Mouse (Mus musculus): ENCODE measurements around the gene Stard7. TPM values are rescaled to one million over a fixed set of nuclear protein-coding genes. Genes with fewer than 3 reads are reported as not detected.

Gene Stard7
- polyA plus RNA-seq (2016; fragmentation: Nextera tagmentation; extraction: Ambion mirVana), result 85.6 and 88.1 TPM in 2 replicates

- peaks cover 17% of the 10 kb centered on the region for H3K4me1 ChIP-seq
- no peaks in the 10 kb centered on the region for H3K9me3 ChIP-seq
- WGBS, result under 1% methylated on average over 49 of the region's 49 CpGs
- H3K36me3 ChIP-seq (replicated peaks), result peaks cover 12% of the 10 kb centered on the region
- DNase-seq (ENCODE audit: extremely low spot score, low spot score), result peak; percentile 96
- H3K27ac ChIP-seq, result peak within 1 kb of the TSS; percentile 98
- H3K4me3 ChIP-seq, result peak within 1 kb of the TSS; percentile 99
- H3K27me3 ChIP-seq (ENCODE audit: poor library complexity, severe bottlenecking), result no peaks in the 10 kb centered on the region
These were observed at the start of gene Stard7 for GRCm38 (mm10) chr2:127269491-127270299. TSS of gene Stard7 (plus strand) at chr2:127270218.

GRCm38 (mm10) chr2:127225261-127225660 lies 44.8 kb upstream of the Stard7 start:
- Histone ChIP-seq H3K4me1 (no peaks in the 10 kb centered on the region), H3K9me3 (peaks cover 11% of the 10 kb centered on the region; the same call in 1 of the 2 replicates), H3K27me3 (ENCODE audit: poor library complexity, severe bottlenecking) (no peaks in the 10 kb centered on the region), H3K36me3 (replicated peaks) (peaks cover 100% of the 10 kb centered on the region), H3K27ac (no peak overlapping the region), H3K4me3 (no peak overlapping the region)
- no peak for DNase-seq (ENCODE audit: extremely low spot score, low spot score)
- WGBS, result 98% methylated on average over 3 of the region's 3 CpGs

GRCm38 (mm10) chr2:127237897-127238610 lies 32.0 kb upstream of the Stard7 start:
- H3K9me3 ChIP-seq, result no peaks in the 10 kb centered on the region
- H3K4me3 ChIP-seq, result no peak overlapping the region
- H3K36me3 ChIP-seq (replicated peaks), result peaks cover 100% of the 10 kb centered on the region
- no peak overlapping the region for H3K27ac ChIP-seq
- no peaks in the 10 kb centered on the region for H3K4me1 ChIP-seq
- no peak for DNase-seq (ENCODE audit: extremely low spot score, low spot score)
- no peaks in the 10 kb centered on the region for H3K27me3 ChIP-seq (ENCODE audit: poor library complexity, severe bottlenecking)
- WGBS, result 96% methylated on average over 11 of the region's 11 CpGs

GRCm38 (mm10) chr2:127240065-127240464 lies 30.0 kb upstream of the Stard7 start:
- WGBS, result 94% methylated on average over 2 of the region's 2 CpGs
- no peaks in the 10 kb centered on the region for H3K9me3 ChIP-seq
- no peak overlapping the region for H3K4me3 ChIP-seq
- no peaks in the 10 kb centered on the region for H3K27me3 ChIP-seq (ENCODE audit: poor library complexity, severe bottlenecking)
- peaks cover 99% of the 10 kb centered on the region for H3K36me3 ChIP-seq (replicated peaks)
- H3K4me1 ChIP-seq, result no peaks in the 10 kb centered on the region
- no peak overlapping the region for H3K27ac ChIP-seq
- no peak for DNase-seq (ENCODE audit: extremely low spot score, low spot score)

DNA sequence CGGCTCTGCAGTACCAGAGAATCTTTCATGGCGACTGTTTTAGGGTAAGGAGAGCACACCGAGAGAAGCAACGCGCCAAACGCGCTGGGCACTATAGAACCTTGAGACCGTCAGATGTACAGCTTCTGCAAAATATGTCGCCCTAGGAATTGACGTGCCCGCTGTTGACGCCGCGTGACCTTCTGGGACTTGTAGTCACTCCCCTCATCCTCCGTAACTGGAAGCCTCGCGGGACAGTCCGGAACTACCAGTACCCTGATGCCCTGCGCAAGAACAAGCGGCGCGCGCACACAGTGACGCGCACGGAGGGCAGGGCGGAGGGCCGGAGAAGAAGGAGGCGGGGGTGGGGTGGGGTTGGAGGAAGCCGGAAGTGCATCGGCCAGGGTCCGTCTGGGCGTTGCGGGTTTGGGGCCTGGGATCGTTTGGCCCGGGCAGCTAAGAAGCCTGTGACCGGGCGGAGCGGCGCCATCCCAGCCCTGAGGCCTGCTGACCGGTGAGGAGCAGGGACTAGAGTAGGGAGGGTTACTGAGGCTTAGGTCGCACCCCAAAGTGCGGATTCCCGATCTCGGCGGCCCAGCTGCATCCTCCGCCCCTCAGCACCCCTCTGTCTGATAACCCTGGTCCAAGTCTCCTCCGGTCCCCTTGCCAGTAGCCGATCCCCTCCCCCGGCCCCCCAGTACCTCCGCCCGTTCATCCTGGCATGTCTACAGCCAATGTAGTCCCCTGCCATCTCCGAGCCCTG lies 22.3 kb upstream of the Stard7 start, which contains the start of the genes Ciao1 and Tmem127:
Gene Ciao1, minus strand, starts transcription at position 225 of the 742 bp plus-strand sequence.
Gene Tmem127, plus strand, starts transcription at position 317 of the 742 bp plus-strand sequence.
- H3K9me3 ChIP-seq, result no peaks in the 10 kb centered on the region
- H3K4me1 ChIP-seq, result peaks cover 27% of the 10 kb centered on the region
- peaks cover 50% of the 10 kb centered on the region for H3K36me3 ChIP-seq (replicated peaks)
- no peaks in the 10 kb centered on the region for H3K27me3 ChIP-seq (ENCODE audit: poor library complexity, severe bottlenecking)
- H3K27ac ChIP-seq, result peak within 1 kb of the TSS; percentile 86
- DNase-seq (ENCODE audit: extremely low spot score, low spot score), result peak; percentile 99
- peak within 1 kb of the TSS; percentile 98 for H3K4me3 ChIP-seq
- under 1% methylated on average over 53 of the region's 53 CpGs for WGBS

- Histone ChIP-seq H3K27me3 (ENCODE audit: poor library complexity, severe bottlenecking) (no peaks in the 10 kb centered on the region), H3K27ac (peak overlapping the region; percentile 86), H3K36me3 (replicated peaks) (peaks cover 43% of the 10 kb centered on the region), H3K4me3 (peak overlapping the region; percentile 98), H3K9me3 (no peaks in the 10 kb centered on the region), H3K4me1 (peaks cover 27% of the 10 kb centered on the region)
- WGBS, result under 1% methylated on average over 39 of the region's 39 CpGs
- peak; percentile 41 for DNase-seq (ENCODE audit: extremely low spot score, low spot score)
These were observed 21.5 kb upstream of the Stard7 start for GRCm38 (mm10) chr2:127248334-127249004.

- H3K27me3 ChIP-seq (ENCODE audit: poor library complexity, severe bottlenecking), result no peaks in the 10 kb centered on the region
- 91% methylated on average over 9 of the region's 9 CpGs for WGBS
- peaks cover 27% of the 10 kb centered on the region for H3K4me1 ChIP-seq
- H3K4me3 ChIP-seq, result no peak overlapping the region
- no peaks in the 10 kb centered on the region for H3K9me3 ChIP-seq
- no peak for DNase-seq (ENCODE audit: extremely low spot score, low spot score)
- H3K27ac ChIP-seq, result no peak overlapping the region
- peaks cover 25% of the 10 kb centered on the region for H3K36me3 ChIP-seq (replicated peaks)
These were observed 19.6 kb upstream of the Stard7 start for GRCm38 (mm10) chr2:127250291-127251008.

GRCm38 (mm10) chr2:127251457-127251856 lies 18.6 kb upstream of the Stard7 start:
- Histone ChIP-seq H3K4me1 (peaks cover 23% of the 10 kb centered on the region), H3K27ac (no peak overlapping the region), H3K36me3 (replicated peaks) (peaks cover 23% of the 10 kb centered on the region), H3K27me3 (ENCODE audit: poor library complexity, severe bottlenecking) (no peaks in the 10 kb centered on the region), H3K4me3 (no peak overlapping the region), H3K9me3 (no peaks in the 10 kb centered on the region)
- no peak for DNase-seq (ENCODE audit: extremely low spot score, low spot score)
- 90% methylated on average over 3 of the region's 3 CpGs for WGBS

DNA sequence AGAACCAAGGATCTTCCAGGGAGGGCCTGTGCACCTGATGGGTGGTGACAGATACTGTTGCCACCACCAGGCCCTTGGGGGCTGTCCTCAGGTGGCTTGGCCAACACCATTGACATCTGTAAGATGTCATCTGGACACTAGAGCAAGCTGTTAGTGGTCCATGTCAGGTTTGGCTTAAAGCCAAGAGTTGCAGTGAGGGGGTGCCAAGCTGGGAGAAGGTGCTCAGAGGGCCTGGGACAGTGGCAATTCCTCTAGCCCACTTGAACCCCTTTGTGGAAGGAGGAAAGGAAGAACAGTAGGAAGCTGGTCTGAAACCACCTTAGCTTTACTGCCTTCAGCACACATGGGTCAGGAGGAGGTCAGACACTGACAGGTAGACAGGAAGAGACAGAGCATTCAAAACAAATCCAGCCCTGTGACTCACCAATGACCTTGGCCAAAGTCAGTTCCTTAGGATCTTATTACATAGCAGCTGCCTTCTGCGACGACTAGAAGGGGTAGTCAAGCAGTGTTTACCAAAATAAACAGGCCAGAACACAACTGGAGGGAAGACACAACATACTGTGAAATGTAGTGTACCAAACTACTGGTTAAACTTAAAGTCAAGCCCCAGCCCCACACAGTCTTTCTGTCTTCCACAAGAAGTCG lies 18.0 kb upstream of the Stard7 start:
- Histone ChIP-seq H3K36me3 (replicated peaks) (peaks cover 28% of the 10 kb centered on the region), H3K27ac (no peak overlapping the region), H3K4me1 (peaks cover 18% of the 10 kb centered on the region), H3K4me3 (no peak overlapping the region), H3K9me3 (no peaks in the 10 kb centered on the region), H3K27me3 (ENCODE audit: poor library complexity, severe bottlenecking) (no peaks in the 10 kb centered on the region)
- no peak for DNase-seq (ENCODE audit: extremely low spot score, low spot score)
- WGBS, result 82% methylated on average over 3 of the region's 3 CpGs

DNA sequence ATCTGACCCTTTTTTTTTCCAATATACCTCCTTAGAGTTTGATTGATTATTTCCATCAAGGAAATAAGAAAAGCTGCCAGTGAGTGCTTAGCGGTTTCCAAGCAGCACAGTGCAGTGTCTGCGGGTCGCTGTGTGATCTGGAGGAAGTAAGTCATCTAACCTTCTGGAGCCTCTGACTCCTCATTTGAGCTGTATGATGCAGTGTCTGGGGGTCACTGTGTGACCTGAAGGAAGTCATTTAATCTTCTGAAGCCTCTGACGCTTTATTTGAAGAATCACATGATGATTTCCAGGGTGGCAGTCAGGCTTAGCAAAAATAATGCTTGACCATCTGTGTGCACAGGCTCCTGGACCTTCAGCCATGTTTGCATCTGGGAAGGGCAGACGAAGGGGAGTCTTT lies 17.2 kb upstream of the Stard7 start:
- peaks cover 36% of the 10 kb centered on the region for H3K36me3 ChIP-seq (replicated peaks)
- H3K27ac ChIP-seq, result no peak overlapping the region
- no peak for DNase-seq (ENCODE audit: extremely low spot score, low spot score)
- 91% methylated on average over 5 of the region's 5 CpGs for WGBS
- peaks cover 14% of the 10 kb centered on the region for H3K4me1 ChIP-seq
- H3K4me3 ChIP-seq, result no peak overlapping the region
- H3K27me3 ChIP-seq (ENCODE audit: poor library complexity, severe bottlenecking), result no peaks in the 10 kb centered on the region
- no peaks in the 10 kb centered on the region for H3K9me3 ChIP-seq

DNA sequence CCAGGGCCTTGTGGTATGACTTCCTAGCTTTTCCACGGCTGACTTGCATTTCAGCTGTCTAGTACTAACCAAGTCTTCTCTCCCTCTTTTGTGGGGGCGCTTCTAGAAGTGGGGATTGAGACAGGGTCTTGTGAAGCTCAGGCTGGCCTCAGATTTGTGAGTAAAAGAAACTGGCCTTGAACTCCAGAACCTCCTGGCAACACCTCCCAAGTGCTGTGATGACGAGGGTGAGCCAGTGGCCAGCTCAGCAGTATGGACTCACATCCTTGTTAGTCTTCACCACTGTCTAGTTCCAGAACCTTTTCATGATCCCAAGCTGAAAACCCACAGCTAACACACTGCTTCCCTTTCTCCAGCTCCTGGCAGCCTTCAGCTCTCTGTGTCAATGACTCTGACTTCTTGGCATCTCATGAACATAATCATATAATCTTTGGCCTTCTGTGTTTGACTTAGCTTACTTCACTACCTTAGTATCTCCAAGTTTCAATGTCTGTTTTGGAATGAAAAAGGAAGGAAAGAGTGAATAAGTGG lies 15.3 kb upstream of the Stard7 start:
- DNase-seq (ENCODE audit: extremely low spot score, low spot score), result no peak
- Histone ChIP-seq H3K4me1 (no peaks in the 10 kb centered on the region), H3K27ac (no peak overlapping the region), H3K36me3 (replicated peaks) (peaks cover 54% of the 10 kb centered on the region), H3K9me3 (no peaks in the 10 kb centered on the region), H3K27me3 (ENCODE audit: poor library complexity, severe bottlenecking) (no peaks in the 10 kb centered on the region), H3K4me3 (no peak overlapping the region)
- 83% methylated on average over 3 of the region's 3 CpGs for WGBS
